Mouse (Mus musculus) limb, embryonic 14.5 days (tissue): ENCODE measurements at regions not wholly inside any gene's neighbourhood (a gene's known extent, or its start where the extent isn't known, plus 50 kb on each side); places are given as distances from the start of the nearest gene placed in this dataset.

Experiments used
- ATAC-seq: fragments of 200-750 bp; cut with Nextera tagmentation; 2 replicates; pipeline ENCODE4 v1.8.0; 2017; ENCODE audit warnings: low read depth, moderate number of reproducible peaks, moderate TSS enrichment; ENCODE audit not compliant: low FRiP score
- DNase-seq: peaks from one replicate; pipeline ENCODE4 v3.0.0-alpha.2; 2015; ENCODE audit warnings: low spot score
- H3K27ac ChIP-seq: fragments of 300-500 bp; sonication (generic); replicated peaks from 2 replicates; pipeline ENCODE4 v1.5.1; 2014; ENCODE audit warnings: low read depth, mild to moderate bottlenecking, low read length, moderate library complexity, mixed read lengths
- H3K27me3 ChIP-seq: fragments of 300-500 bp; sonication (generic); 2 replicates; pipeline ENCODE4 v1.6.1; 2014; ENCODE audit warnings: low read length, mixed read lengths; ENCODE audit not compliant: control insufficient read depth, insufficient read depth
- H3K36me3 ChIP-seq: fragments of 300-500 bp; sonication (generic); 2 replicates; pipeline ENCODE4 v1.6.1; 2014; ENCODE audit warnings: mild to moderate bottlenecking, low read length, moderate library complexity, mixed read lengths; ENCODE audit not compliant: control insufficient read depth, insufficient read depth
- H3K4me1 ChIP-seq: fragments of 300-500 bp; sonication (generic); 2 replicates; pipeline ENCODE4 v1.6.1; 2014; ENCODE audit warnings: antibody characterized with exemption, low read length, mixed read lengths; ENCODE audit not compliant: control insufficient read depth, insufficient read depth
- H3K4me2 ChIP-seq: fragments of 300-500 bp; sonication (generic); replicated peaks from 2 replicates; pipeline ENCODE4 v1.6.1; 2014; ENCODE audit warnings: low read depth, mild to moderate bottlenecking, low read length, moderate library complexity; ENCODE audit not compliant: severe bottlenecking
- H3K4me3 ChIP-seq: fragments of 300-500 bp; sonication (generic); replicated peaks from 2 replicates; pipeline ENCODE4 v1.5.1; 2014; ENCODE audit warnings: low read length
- H3K9ac ChIP-seq: fragments of 300-500 bp; sonication (generic); 2 replicates; pipeline ENCODE4 v1.6.1; 2014; ENCODE audit warnings: mild to moderate bottlenecking, low read depth, low read length, moderate library complexity; ENCODE audit not compliant: severe bottlenecking
- H3K9me3 ChIP-seq: fragments of 300-500 bp; sonication (generic); 2 replicates; pipeline ENCODE4 v1.6.1; 2016; ENCODE audit warnings: low read length; ENCODE audit not compliant: control insufficient read depth
- POLR2A ChIP-seq: fragments of 200-500 bp; IDR thresholded peaks from 2 replicates; pipeline ENCODE4 v1.8.0; 2012; ENCODE audit warnings: inconsistent platforms, mild to moderate bottlenecking, moderate library complexity, borderline replicate concordance; ENCODE audit not compliant: insufficient read depth, insufficient read length; ENCODE audit errors: extremely low read depth
- WGBS: fragments of 180-500 bp; shearing (Covaris S2); extraction: QIAGEN DNeasy Blood & Tissue Kit; methylation state at CpG from one replicate; pipeline ENCODE4 v1.1.7; 2014; 5-methylcytosine and 5-hydroxymethylcytosine counted together

DNA sequence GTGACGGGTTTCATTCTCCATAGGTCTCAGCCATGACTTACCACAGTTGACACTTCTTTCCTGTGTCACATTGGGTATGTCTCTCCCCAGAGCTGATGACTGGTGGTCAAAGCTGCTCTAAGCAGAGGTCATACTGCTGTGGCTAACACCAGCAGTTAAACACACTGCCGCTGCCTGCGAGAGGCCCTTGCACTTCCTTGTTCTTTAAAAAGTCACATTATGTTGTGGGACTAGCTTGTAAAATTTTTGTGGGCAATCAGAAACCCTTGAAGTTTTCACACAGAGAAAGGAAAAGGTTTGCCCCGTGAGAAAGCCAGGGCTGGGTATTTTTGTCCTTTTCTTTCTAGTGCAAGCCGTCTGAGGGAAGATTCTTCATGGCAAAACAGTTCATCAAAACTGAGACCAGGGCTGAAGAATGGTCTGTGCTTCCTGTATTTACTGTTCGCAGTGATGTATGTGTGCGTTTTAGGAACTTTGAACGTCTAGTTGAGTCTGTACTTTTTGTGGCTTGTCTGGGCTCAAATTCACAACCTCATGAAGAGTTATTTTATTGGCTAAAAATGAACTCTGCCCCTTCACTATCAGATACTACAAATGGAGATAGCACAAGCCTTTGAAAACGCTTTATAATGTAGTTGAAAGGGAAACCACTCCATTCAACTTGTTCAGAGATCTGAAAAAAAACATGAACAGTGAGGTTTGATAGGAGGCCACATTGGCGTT is 273.4 kb upstream of the Ptger4 start:
- no peaks in the 10 kb centered on the region for H3K27me3 ChIP-seq
- H3K36me3 ChIP-seq, result no peaks in the 10 kb centered on the region
- H3K4me2 ChIP-seq, result no peak overlapping the region
- no peak overlapping the region for H3K9ac ChIP-seq
- no peaks in the 10 kb centered on the region for H3K9me3 ChIP-seq
- ATAC-seq (no peak), DNase-seq (no peak)
- H3K4me3 ChIP-seq, result no peak overlapping the region
- WGBS, result 47% methylated on average over 10 of the region's 10 CpGs
- H3K4me1 ChIP-seq, result peaks cover 5% of the 10 kb centered on the region
- H3K27ac ChIP-seq, result no peak overlapping the region
- TF ChIP-seq POLR2A, result no peak

DNA sequence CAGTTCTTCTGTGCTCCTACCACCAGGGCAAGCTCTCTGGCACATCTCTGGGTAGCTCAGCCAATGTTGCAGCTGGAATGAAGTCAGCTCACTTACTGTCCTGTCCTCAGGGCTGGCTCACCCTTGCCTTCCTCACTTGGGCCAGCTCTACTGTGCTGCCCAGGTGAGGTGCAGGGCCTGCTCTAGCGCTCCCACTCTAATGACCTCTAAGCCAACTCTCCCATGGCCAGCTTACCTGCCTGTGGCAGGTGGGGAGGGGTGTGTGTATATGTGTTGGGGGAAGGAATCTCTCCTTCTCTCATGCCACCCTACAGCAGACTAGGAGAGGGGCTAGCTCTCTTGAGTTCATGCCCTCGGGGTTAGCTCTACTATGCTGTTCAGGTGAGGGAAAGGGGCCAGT is 275.6 kb upstream of the Ptger4 start:
- no peak for TF ChIP-seq POLR2A
- Histone ChIP-seq H3K4me1 (no peaks in the 10 kb centered on the region), H3K27me3 (no peaks in the 10 kb centered on the region), H3K4me3 (no peak overlapping the region), H3K9me3 (no peaks in the 10 kb centered on the region), H3K27ac (no peak overlapping the region), H3K9ac (no peak overlapping the region), H3K4me2 (no peak overlapping the region), H3K36me3 (no peaks in the 10 kb centered on the region)
- 87% methylated on average over 2 of the region's 2 CpGs for WGBS
- ATAC-seq (no peak), DNase-seq (no peak)

DNA sequence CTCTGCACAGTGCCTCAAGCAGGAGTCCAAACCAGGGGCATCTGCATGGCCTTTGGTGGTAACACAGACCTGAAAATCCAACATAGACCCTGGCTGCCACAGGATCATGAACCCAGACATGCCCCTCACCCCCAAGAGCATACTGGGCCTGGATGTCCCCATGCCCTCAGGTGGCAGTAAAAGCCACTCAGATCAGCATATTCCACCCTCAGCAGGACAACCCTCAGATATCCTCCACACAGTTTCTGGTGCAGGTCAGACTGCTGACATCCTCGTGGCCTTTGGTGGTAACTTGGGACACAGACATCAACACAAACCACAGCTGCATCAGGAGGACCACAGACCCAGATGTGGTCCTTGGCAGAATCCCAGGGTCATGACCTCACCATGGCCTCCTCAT is 276.0 kb upstream of the Ptger4 start:
- Histone ChIP-seq H3K4me2 (no peak overlapping the region), H3K27ac (no peak overlapping the region), H3K4me3 (no peak overlapping the region), H3K9ac (no peak overlapping the region), H3K36me3 (no peaks in the 10 kb centered on the region), H3K27me3 (no peaks in the 10 kb centered on the region), H3K9me3 (no peaks in the 10 kb centered on the region), H3K4me1 (no peaks in the 10 kb centered on the region)
- no peak for ATAC-seq
- WGBS, result 90% methylated on average over 1 of the region's 1 CpGs
- no peak for DNase-seq
- no peak for TF ChIP-seq POLR2A

DNA sequence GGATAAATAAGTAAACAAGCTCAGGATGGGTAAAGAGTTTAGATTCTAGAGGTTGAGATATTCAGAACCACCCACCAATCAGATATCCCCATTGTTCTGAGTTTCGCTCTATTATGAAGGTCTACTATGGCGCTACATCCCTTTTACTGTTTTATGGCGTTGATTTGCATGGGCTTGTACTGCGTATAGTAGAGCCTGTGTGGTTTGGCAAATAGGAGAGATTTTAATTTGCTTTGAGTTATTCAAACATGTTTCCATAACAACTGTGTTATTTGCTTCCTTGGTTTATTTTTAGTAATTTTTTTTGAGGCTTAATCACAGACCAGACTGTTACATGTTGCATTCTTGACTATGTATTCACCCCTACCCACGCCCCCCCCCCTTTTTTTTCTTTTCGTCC is 284.6 kb upstream of the Ptger4 start:
- H3K9ac ChIP-seq, result no peak overlapping the region
- ATAC-seq (no peak), DNase-seq (no peak)
- no peaks in the 10 kb centered on the region for H3K9me3 ChIP-seq
- no peaks in the 10 kb centered on the region for H3K36me3 ChIP-seq
- WGBS, result 88% methylated on average over 6 of the region's 6 CpGs
- H3K27me3 ChIP-seq, result no peaks in the 10 kb centered on the region
- H3K4me1 ChIP-seq, result no peaks in the 10 kb centered on the region
- H3K4me2 ChIP-seq, result no peak overlapping the region
- no peak for TF ChIP-seq POLR2A
- H3K4me3 ChIP-seq, result no peak overlapping the region
- no peak overlapping the region for H3K27ac ChIP-seq

DNA sequence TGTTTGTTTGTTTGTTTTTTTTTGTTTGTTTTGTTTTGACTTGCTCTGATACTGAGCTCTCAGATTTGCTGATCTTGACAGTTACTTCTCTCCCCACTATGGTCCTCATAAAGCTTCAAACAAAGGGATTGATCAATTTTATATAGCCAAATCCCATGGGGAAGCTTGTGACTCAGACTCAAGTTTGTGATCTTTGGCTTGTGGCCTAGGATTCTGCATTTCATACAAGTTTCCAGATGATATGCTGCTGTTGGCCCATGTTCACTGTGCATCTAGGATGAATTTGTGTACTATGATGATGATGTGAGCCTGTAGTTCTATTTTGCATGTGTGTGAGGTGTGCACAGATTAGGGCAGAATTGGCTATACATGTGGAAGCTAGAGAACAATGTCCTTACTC is 289.7 kb upstream of the Ptger4 start:
- no peak overlapping the region for H3K27ac ChIP-seq
- no peaks in the 10 kb centered on the region for H3K27me3 ChIP-seq
- H3K4me1 ChIP-seq, result no peaks in the 10 kb centered on the region
- DNase-seq (no peak), ATAC-seq (no peak)
- H3K4me2 ChIP-seq, result no peak overlapping the region
- no peak overlapping the region for H3K9ac ChIP-seq
- H3K36me3 ChIP-seq, result no peaks in the 10 kb centered on the region
- H3K4me3 ChIP-seq, result no peak overlapping the region
- H3K9me3 ChIP-seq, result no peaks in the 10 kb centered on the region
- TF ChIP-seq POLR2A, result no peak

DNA sequence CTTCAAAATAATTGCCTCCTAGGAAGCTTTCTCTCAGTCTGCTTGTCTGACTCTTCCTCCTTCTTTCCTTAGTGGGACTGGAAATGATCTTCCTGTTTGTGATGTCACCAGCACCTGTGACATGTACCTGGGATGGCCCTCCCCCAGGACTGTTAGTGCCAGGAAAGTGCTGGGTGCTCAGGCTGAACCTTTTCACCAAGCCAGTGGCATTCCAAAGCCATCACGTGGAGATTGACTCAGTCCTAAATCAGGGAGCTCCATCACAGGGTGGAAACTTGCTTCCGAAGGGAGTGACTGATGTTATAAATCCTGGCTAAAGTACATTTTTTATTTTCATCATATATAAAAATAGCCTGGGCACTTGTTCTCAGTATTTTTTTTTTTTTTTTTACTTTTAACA is 293.4 kb upstream of the Ptger4 start:
- H3K27ac ChIP-seq, result no peak overlapping the region
- H3K4me2 ChIP-seq, result no peak overlapping the region
- no peaks in the 10 kb centered on the region for H3K36me3 ChIP-seq
- H3K4me1 ChIP-seq, result no peaks in the 10 kb centered on the region
- no peak for TF ChIP-seq POLR2A
- no peak overlapping the region for H3K4me3 ChIP-seq
- ATAC-seq (no peak), DNase-seq (no peak)
- H3K9ac ChIP-seq, result no peak overlapping the region
- 55% methylated on average over 2 of the region's 2 CpGs for WGBS
- no peaks in the 10 kb centered on the region for H3K9me3 ChIP-seq
- no peaks in the 10 kb centered on the region for H3K27me3 ChIP-seq
